Mouse (Mus musculus) cortical plate, adult 2 months (tissue): ENCODE results near the gene Rln3. TPM values are rescaled to one million over a fixed set of nuclear protein-coding genes. Genes with fewer than 3 reads are reported as not detected.

Experiments
- H3K27ac ChIP-seq: fragments of 200-500 bp; 2 replicates; pipeline ENCODE4 v1.5.1; 2012; ENCODE audit warnings: low read length, control low read depth, inconsistent platforms; ENCODE audit not compliant: insufficient read depth
- H3K4me1 ChIP-seq: fragments of 200-500 bp; 2 replicates; pipeline ENCODE4 v1.6.1; 2011; ENCODE audit warnings: low read length; ENCODE audit not compliant: control insufficient read depth, insufficient read depth
- H3K4me3 ChIP-seq: fragments of 200-500 bp; 2 replicates; pipeline ENCODE4 v1.5.1; 2011; ENCODE audit warnings: mild to moderate bottlenecking, low read length, control low read depth; ENCODE audit not compliant: insufficient read depth
- CTCF ChIP-seq: fragments of 200-500 bp; IDR thresholded peaks from 2 replicates; pipeline ENCODE4 v1.5.1; 2011; ENCODE audit warnings: mild to moderate bottlenecking, control low read depth, low read length; ENCODE audit not compliant: insufficient read depth; ENCODE audit errors: extremely low read depth
- POLR2A ChIP-seq: fragments of 200-500 bp; IDR thresholded peaks from 2 replicates; pipeline ENCODE4 v1.6.1; 2011; ENCODE audit warnings: mild to moderate bottlenecking, low read length, control low read depth; ENCODE audit not compliant: insufficient read depth; ENCODE audit errors: extremely low read depth
- polyA plus RNA-seq: library from polyadenylated mRNA; depleted of rRNA; stranded (reverse); fragments of >200 nt; gene quantifications from 2 replicates; pipeline ENCODE4 v1.2.3, GENCODE M21; 2012; rRNA removed

Gene Rln3
- polyA plus RNA-seq, 1 experiment = not detected

- Histone ChIP-seq H3K4me1 (peaks cover 5% of the 10 kb centered on the region), H3K27ac (no peak within 1 kb of the TSS), H3K4me3 (no peak within 1 kb of the TSS)
- TF ChIP-seq POLR2A = no peak
- TF ChIP-seq CTCF = no peak
These were observed 43.4 kb downstream of the Rln3 start, which contains the start of gene 1700067K01Rik for GRCm38 (mm10) chr8:84001281-84002000. Gene 1700067K01Rik, plus strand, starts transcription at chr8:84001502.

- H3K4me3 ChIP-seq = no peak overlapping the region
- peaks cover 5% of the 10 kb centered on the region for H3K4me1 ChIP-seq
- no peak overlapping the region for H3K27ac ChIP-seq
- TF ChIP-seq CTCF (no peak), POLR2A (no peak)
These were observed 45.0 kb downstream of the Rln3 start for GRCm38 (mm10) chr8:83999825-84000224.

- Histone ChIP-seq H3K27ac (no peak overlapping the region), H3K4me1 (peaks cover 5% of the 10 kb centered on the region), H3K4me3 (peak overlapping the region; percentile 42; the same call in 1 of the 2 replicates)
- TF ChIP-seq POLR2A (no peak), CTCF (no peak)
These were observed 45.6 kb downstream of the Rln3 start for GRCm38 (mm10) chr8:83999057-83999705.

GRCm38 (mm10) chr8:83998231-83999056 lies 46.4 kb downstream of the Rln3 start:
- Histone ChIP-seq H3K27ac (peak overlapping the region; percentile 68; the same call in 1 of the 2 replicates), H3K4me1 (peaks cover 1% of the 10 kb centered on the region; the same call in 1 of the 2 replicates), H3K4me3 (peak overlapping the region; percentile 42)
- TF ChIP-seq CTCF = peak; percentile 26; the same call in 1 of the 2 replicates
- no peak for TF ChIP-seq POLR2A

- Histone ChIP-seq H3K4me1 (no peaks in the 10 kb centered on the region), H3K4me3 (peak within 1 kb of the TSS; percentile 57), H3K27ac (peak within 1 kb of the TSS; percentile 90)
- TF ChIP-seq CTCF (no peak), POLR2A (no peak)
These were observed 47.2 kb downstream of the Rln3 start, which contains the start of gene Samd1 for GRCm38 (mm10) chr8:83997511-83998141. Gene Samd1, plus strand, starts transcription at chr8:83997672.

GRCm38 (mm10) chr8:83996567-83997505 lies 48.0 kb downstream of the Rln3 start:
- Histone ChIP-seq H3K27ac (peak overlapping the region; percentile 90), H3K4me3 (peak overlapping the region; percentile 57), H3K4me1 (no peaks in the 10 kb centered on the region)
- 0 out of 2 replicates have a peak, but pooled peaks have one; percentile 62 for TF ChIP-seq POLR2A
- no peak for TF ChIP-seq CTCF

- Histone ChIP-seq H3K4me3 (no peak overlapping the region), H3K27ac (no peak overlapping the region), H3K4me1 (no peaks in the 10 kb centered on the region)
- TF ChIP-seq POLR2A (no peak), CTCF (no peak)
These were observed 48.8 kb downstream of the Rln3 start for GRCm38 (mm10) chr8:83995973-83996372.

- Histone ChIP-seq H3K4me1 (no peaks in the 10 kb centered on the region), H3K27ac (no peak overlapping the region), H3K4me3 (no peak overlapping the region)
- no peak for TF ChIP-seq CTCF
- no peak for TF ChIP-seq POLR2A
These were observed 50.8 kb downstream of the Rln3 start for GRCm38 (mm10) chr8:83994030-83994429.

Other genes with a start within 250 kb of the Rln3 start
- gene Adgrl1, start 144.9 kb downstream of the Rln3 start, polyA plus RNA-seq = 236 and 241 TPM in 2 replicates
- gene Gm10644, start 89.8 kb downstream of the Rln3 start, polyA plus RNA-seq = 0.52 and 0.62 TPM in 2 replicates
- 1.2 and 1.4 TPM in 2 replicates for gene Asf1b, start 89.5 kb downstream of the Rln3 start, polyA plus RNA-seq
- 181 and 183 TPM in 2 replicates for gene Prkaca, start 72.0 kb downstream of the Rln3 start, polyA plus RNA-seq
- 42.4 and 48.4 TPM in 2 replicates for gene Samd1, start 47.3 kb downstream of the Rln3 start, polyA plus RNA-seq
- 0.13 and 0.21 TPM in 2 replicates for gene 1700067K01Rik, start 43.5 kb downstream of the Rln3 start, polyA plus RNA-seq
- 0.87 and 1.4 TPM in 2 replicates for gene 2210011C24Rik, start 32.8 kb downstream of the Rln3 start, polyA plus RNA-seq
- gene Palm3, start 23.5 kb downstream of the Rln3 start, polyA plus RNA-seq = 2.4 and 2.5 TPM in 2 replicates
- gene Il27ra, start 2.4 kb downstream of the Rln3 start, polyA plus RNA-seq = 0.33 and 0.40 TPM in 2 replicates
- 3.6 and 3.7 TPM in 2 replicates for gene Gm10643, start 20.1 kb upstream of the Rln3 start, polyA plus RNA-seq
- 28.0 and 29.5 TPM in 2 replicates for gene Rfx1, start 21.8 kb upstream of the Rln3 start, polyA plus RNA-seq
- gene Dcaf15, start 59.8 kb upstream of the Rln3 start, polyA plus RNA-seq = 29.9 and 33.2 TPM in 2 replicates
- gene Podnl1, start 81.0 kb upstream of the Rln3 start, polyA plus RNA-seq = not detected in 2 replicates
- 38.0 and 42.3 TPM in 2 replicates for gene Cc2d1a, start 102.9 kb upstream of the Rln3 start, polyA plus RNA-seq
- 2.7 and 3.0 TPM in 2 replicates for gene 4930432K21Rik, start 103.0 kb upstream of the Rln3 start, polyA plus RNA-seq
- 1.8 and 3.6 TPM in 2 replicates for gene Nanos3, start 140.2 kb upstream of the Rln3 start, polyA plus RNA-seq
- gene Zswim4, start 192.1 kb upstream of the Rln3 start, polyA plus RNA-seq = 12.2 and 13.6 TPM in 2 replicates
- gene D8Ertd738e, start 204.7 kb upstream of the Rln3 start, polyA plus RNA-seq = 202 and 213 TPM in 2 replicates
- 25.0 and 25.2 TPM in 2 replicates for gene Mri1, start 212.3 kb upstream of the Rln3 start, polyA plus RNA-seq
- 42.5 and 45.4 TPM in 2 replicates for gene Ccdc130, start 225.4 kb upstream of the Rln3 start, polyA plus RNA-seq